9 mouse cellular contexts compared by ENCODE assay signal in genomic region chr2:152705993-152706571, GRCm38 (mm10). TPM values are rescaled to one million over a fixed set of nuclear protein-coding genes. Genes with fewer than 3 reads are reported as not detected.
DNase-seq lines count a peak whose midpoint lies in the region; ATAC-seq and TF ChIP-seq lines count a peak whose summit lies in the region.
"Had no signal": no experiment of that assay in that cellular context is flagged by ENCODE, and none has a peak within 500 bp of the region (broad histone marks: within the 10 kb centered on the region; RNA-seq: fewer than 3 reads in every experiment).

No protein-coding gene starts in this region.

- H3K4me1 ChIP-seq in spleen, adult 2 months (ENCODE audit: control insufficient read depth, insufficient read depth, insufficient read length), result no peaks in the 10 kb centered on the region
- H3K4me1 ChIP-seq in forebrain, embryonic 15.5 days, result peaks cover 30% of the 10 kb centered on the region
- peaks cover 34% of the 10 kb centered on the region for H3K4me1 ChIP-seq in lung, embryonic 15.5 days

- H3K27ac ChIP-seq in spleen, adult 2 months (ENCODE audit: insufficient read depth, low read length), result peak overlapping the region; percentile 39
- H3K27ac ChIP-seq in forebrain, embryonic 15.5 days (replicated peaks), result peak overlapping the region; percentile 75
- H3K27ac ChIP-seq in lung, embryonic 15.5 days, result peak overlapping the region; percentile 88
- H3K27ac ChIP-seq: liver, embryonic 14.5 days had no signal

- WGBS in spleen, adult 2 months, result 94% methylated on average over 22 of the region's 22 CpGs
- WGBS in forebrain, embryonic 15.5 days, result 63% methylated on average over 22 of the region's 22 CpGs
- WGBS in lung, embryonic 15.5 days, result 50% methylated on average over 22 of the region's 22 CpGs

- H3K9ac ChIP-seq in forebrain, embryonic 15.5 days (replicated peaks), result 0 out of 2 replicates have a peak overlapping the region, but pooled peaks have one; percentile 7
- 0 out of 2 replicates have a peak overlapping the region, but pooled peaks have one; percentile 8 for H3K9ac ChIP-seq in lung, embryonic 15.5 days
- H3K9ac ChIP-seq: liver, embryonic 14.5 days had no signal

- intact Hi-C loops in heart, postnatal 10 days (cut with DNase I), result no loop called here

- no peaks in the 10 kb centered on the region for H3K27me3 ChIP-seq in spleen, adult 2 months (ENCODE audit: control insufficient read depth, insufficient read depth, low read length)
- H3K27me3 ChIP-seq in forebrain, embryonic 15.5 days, result no peaks in the 10 kb centered on the region
- H3K27me3 ChIP-seq in lung, embryonic 15.5 days, result no peaks in the 10 kb centered on the region

- no peak for DNase-seq in spleen, adult 2 months (ENCODE audit: low read depth in 1 of 2, low spot score in 2 of 2)
- DNase-seq in spleen, postnatal 4 days (ENCODE audit: low spot score in 2 of 2), result no peak
- peak; percentile 62 to 69 for DNase-seq in heart, postnatal 10 days
- DNase-seq in kidney, postnatal 36 days, result peak; percentile 79 to 85
- peak; percentile 64 for DNase-seq in right cerebral cortex, postnatal 4 days
- DNase-seq in thymus, postnatal 36 days, result no peak

- TF ChIP-seq POLR2A in spleen, adult 2 months (IDR thresholded peaks at IDR 0.05; ENCODE audit: low read depth, low read length), result no peak

- peak; percentile 64 for ATAC-seq in forebrain, embryonic 15.5 days (replicated peaks)
- peak; percentile 66 for ATAC-seq in lung, embryonic 15.5 days (ENCODE audit: borderline replicate concordance, extremely low read depth, low FRiP score, low TSS enrichment)

- TF ChIP-seq CTCF in spleen, adult 2 months (IDR thresholded peaks at IDR 0.05; ENCODE audit: extremely low read depth, insufficient read depth, insufficient read length, insufficient replicate concordance), result no peak

- no peak overlapping the region for H3K4me3 ChIP-seq in spleen, adult 2 months (ENCODE audit: extremely low read depth, insufficient read depth, insufficient read length)
- H3K4me3 ChIP-seq in forebrain, embryonic 15.5 days, result no peak overlapping the region
- H3K4me3 ChIP-seq in lung, embryonic 15.5 days, result no peak overlapping the region

- no peak overlapping the region for H3K4me2 ChIP-seq in forebrain, embryonic 15.5 days (replicated peaks)
- H3K4me2 ChIP-seq in lung, embryonic 15.5 days, result 0 out of 2 replicates have a peak overlapping the region, but pooled peaks have one; percentile 1

- H3K36me3 ChIP-seq in spleen, adult 2 months (ENCODE audit: control insufficient read depth, insufficient read depth, low read length), result peaks cover 52% of the 10 kb centered on the region
- H3K36me3 ChIP-seq in forebrain, embryonic 15.5 days, result peaks cover 43% of the 10 kb centered on the region
- H3K36me3 ChIP-seq in lung, embryonic 15.5 days, result peaks cover 48% of the 10 kb centered on the region

- no peaks in the 10 kb centered on the region for H3K9me3 ChIP-seq in forebrain, embryonic 15.5 days
- no peaks in the 10 kb centered on the region for H3K9me3 ChIP-seq in lung, embryonic 15.5 days

RNA-seq across cellular contexts. Expression of gene Mcts2, which starts 19.2 kb away (rescaled TPM):
- polyA plus RNA-seq in spleen, adult 2 months (2012; rRNA removed), result 0.79 and 1.5 TPM in 2 replicates
- polyA plus RNA-seq in forebrain, embryonic 15.5 days (2015; fragmentation: Nextera tagmentation; extraction: Ambion mirVana), result 33.6 and 34.4 TPM in 2 replicates
- 10 to 100 TPM; 17.8 to 19.1 TPM for total RNA-seq in heart, postnatal 10 days (2021)
- 27.1 and 28.5 TPM in 2 replicates for polyA plus RNA-seq in lung, embryonic 15.5 days (2015; fragmentation: Nextera tagmentation; extraction: Ambion mirVana)

RNA-seq across cellular contexts. Expression of gene Id1, which starts 30.0 kb away (rescaled TPM):
- 53.5 and 84.4 TPM in 2 replicates for polyA plus RNA-seq in spleen, adult 2 months (2012; rRNA removed)
- 26.3 and 32.0 TPM in 2 replicates for polyA plus RNA-seq in forebrain, embryonic 15.5 days (2015; fragmentation: Nextera tagmentation; extraction: Ambion mirVana)
- total RNA-seq in heart, postnatal 10 days (2021), result 10 to 100 TPM; 72.9 to 84.2 TPM
- 134 and 143 TPM in 2 replicates for polyA plus RNA-seq in lung, embryonic 15.5 days (2015; fragmentation: Nextera tagmentation; extraction: Ambion mirVana)

RNA-seq across cellular contexts. Expression of gene H13, which starts 36.8 kb away (rescaled TPM):
- polyA plus RNA-seq in spleen, adult 2 months (2012; rRNA removed), result 82.8 and 145 TPM in 2 replicates
- polyA plus RNA-seq in forebrain, embryonic 15.5 days (2015; fragmentation: Nextera tagmentation; extraction: Ambion mirVana), result 159 and 164 TPM in 2 replicates
- 10 to 100 TPM; 47.6 to 51.4 TPM for total RNA-seq in heart, postnatal 10 days (2021)
- 97.7 and 104 TPM in 2 replicates for polyA plus RNA-seq in lung, embryonic 15.5 days (2015; fragmentation: Nextera tagmentation; extraction: Ambion mirVana)

RNA-seq across cellular contexts. Expression of gene Cox4i2, which starts 47.9 kb away (rescaled TPM):
- polyA plus RNA-seq in spleen, adult 2 months (2012; rRNA removed), result 0.56 and 0.59 TPM in 2 replicates
- polyA plus RNA-seq in forebrain, embryonic 15.5 days (2015; fragmentation: Nextera tagmentation; extraction: Ambion mirVana), result 4.3 and 4.4 TPM in 2 replicates
- 10 to 100 TPM; 17.9 to 22.4 TPM for total RNA-seq in heart, postnatal 10 days (2021)
- 74.8 and 81.0 TPM in 2 replicates for polyA plus RNA-seq in lung, embryonic 15.5 days (2015; fragmentation: Nextera tagmentation; extraction: Ambion mirVana)

Comparison
In these comparisons a context has a peak if more than half of its experiments do, and no peak if none do; other contexts are left out.
1. DNase-seq: peak in heart, postnatal 10 days (2 of 2), kidney, postnatal 36 days (2 of 2) and right cerebral cortex, postnatal 4 days (single experiment); none in spleen, adult 2 months (0 of 2), spleen, postnatal 4 days (0 of 2) and thymus, postnatal 36 days (0 of 2).
2. RNA of gene Mcts2, which starts 19.2 kb away (polyA plus RNA-seq): 33.6 to 34.4 TPM in forebrain, embryonic 15.5 days and 27.1 to 28.5 TPM in lung, embryonic 15.5 days; 0.79 to 1.5 TPM in spleen, adult 2 months; every median in the first group is over 10 times any median in the second.
3. Peak in every context shown above with its lines, with median percentiles within 50 percentile points of each other: H3K27ac ChIP-seq.